Mouse (Mus musculus) spleen, adult 2 months (tissue): Measurements from ENCODE around the gene Clns1a.

Source experiments
- CTCF ChIP-seq: fragments of 200-500 bp; IDR thresholded peaks from 2 replicates; pipeline ENCODE4 v1.5.1; 2011; ENCODE audit warnings: mild to moderate bottlenecking, inconsistent platforms; ENCODE audit not compliant: insufficient read depth, insufficient read length, insufficient replicate concordance; ENCODE audit errors: extremely low read depth
- POLR2A ChIP-seq: fragments of 200-500 bp; IDR thresholded peaks from 2 replicates; pipeline ENCODE4 v1.6.1; 2011; ENCODE audit warnings: low read depth, low read length, inconsistent platforms

GRCm38 (mm10) chr7:97767841-97768240 is 71.4 kb downstream of the Clns1a start:
- TF ChIP-seq CTCF (no peak), POLR2A (no peak)
